Mouse (Mus musculus): Measurements from ENCODE around the gene Pes1. TPM values are rescaled to one million over a fixed set of nuclear protein-coding genes. Genes with fewer than 3 reads are reported as not detected.

Gene Pes1
- polyA plus RNA-seq, 1 experiment from 2014 or later, result 105 TPM

DNA sequence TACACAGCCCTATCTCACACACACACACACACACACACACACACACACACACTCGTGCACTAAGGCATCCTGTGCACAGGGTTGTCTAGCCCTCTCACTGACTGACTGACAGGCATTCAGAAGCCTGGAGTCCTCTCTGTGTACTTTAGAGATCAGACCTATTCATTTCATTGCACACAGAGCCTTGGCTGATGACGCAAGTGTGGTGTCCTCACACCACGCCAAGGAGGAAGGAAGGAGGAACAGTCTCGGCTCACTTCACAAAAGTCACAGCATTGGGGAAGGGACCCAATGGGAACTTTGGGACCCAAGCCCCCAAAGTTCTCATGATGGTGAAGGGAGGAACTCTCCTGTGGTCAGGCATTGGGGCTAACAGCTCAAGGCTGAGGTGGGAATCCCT is 33.8 kb upstream of the Pes1 start:
- Histone ChIP-seq H3K4me3 (ENCODE audit: low read depth, low read length) (no peak overlapping the region), H3K27ac (ENCODE audit: low read depth, low read length) (no peak overlapping the region), H3K9me3 (ENCODE audit: control insufficient read depth, low read length) (no peaks in the 10 kb centered on the region), H3K4me1 (replicated peaks; ENCODE audit: control insufficient read depth, insufficient read depth, low read length) (peaks cover 6% of the 10 kb centered on the region), H3K36me3 (ENCODE audit: control insufficient read depth, insufficient read depth, low read length) (peaks cover 3% of the 10 kb centered on the region; the same call in 1 of the 2 replicates), H3K4me2 (no peak overlapping the region), H3K9ac (ENCODE audit: low read depth, low read length) (no peak overlapping the region), H3K27me3 (replicated peaks; ENCODE audit: control insufficient read depth, insufficient read depth, low read length) (no peaks in the 10 kb centered on the region)
- DNase-seq (ENCODE audit: low spot score), result no peak
- no peak for ATAC-seq (replicated peaks; ENCODE audit: low FRiP score)
- 48% methylated on average over 4 of the region's 4 CpGs for WGBS

DNA sequence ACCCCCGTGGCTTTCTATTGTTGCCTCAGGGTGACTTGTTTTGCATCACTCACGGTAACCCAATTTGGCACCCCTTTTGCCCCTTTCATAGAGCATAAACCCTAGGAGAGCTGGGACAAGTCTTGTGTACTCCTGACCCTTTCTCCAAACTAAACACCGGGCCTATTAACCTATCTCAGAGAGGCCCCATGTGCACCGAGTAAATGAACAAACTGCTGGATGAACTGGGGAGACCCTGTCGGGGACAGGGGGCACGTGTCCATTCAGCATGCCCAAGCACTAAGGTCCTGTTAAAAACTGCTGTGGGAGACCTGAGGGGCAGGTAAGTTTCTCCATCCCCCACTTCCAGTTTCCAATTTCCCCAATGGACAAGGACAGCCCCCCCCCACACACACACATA is 32.8 kb upstream of the Pes1 start:
- 42% methylated on average over 6 of the region's 6 CpGs for WGBS
- DNase-seq (ENCODE audit: low spot score) (no peak), ATAC-seq (replicated peaks; ENCODE audit: low FRiP score) (no peak)
- Histone ChIP-seq H3K27me3 (replicated peaks; ENCODE audit: control insufficient read depth, insufficient read depth, low read length) (no peaks in the 10 kb centered on the region), H3K9me3 (ENCODE audit: control insufficient read depth, low read length) (no peaks in the 10 kb centered on the region), H3K9ac (ENCODE audit: low read depth, low read length) (no peak overlapping the region; the same call in 1 of the 2 replicates), H3K4me1 (replicated peaks; ENCODE audit: control insufficient read depth, insufficient read depth, low read length) (peaks cover 6% of the 10 kb centered on the region), H3K4me2 (peak overlapping the region; percentile 84), H3K27ac (ENCODE audit: low read depth, low read length) (no peak overlapping the region), H3K36me3 (ENCODE audit: control insufficient read depth, insufficient read depth, low read length) (peaks cover 2% of the 10 kb centered on the region; the same call in 1 of the 2 replicates), H3K4me3 (ENCODE audit: low read depth, low read length) (peak overlapping the region; percentile 63)

DNA sequence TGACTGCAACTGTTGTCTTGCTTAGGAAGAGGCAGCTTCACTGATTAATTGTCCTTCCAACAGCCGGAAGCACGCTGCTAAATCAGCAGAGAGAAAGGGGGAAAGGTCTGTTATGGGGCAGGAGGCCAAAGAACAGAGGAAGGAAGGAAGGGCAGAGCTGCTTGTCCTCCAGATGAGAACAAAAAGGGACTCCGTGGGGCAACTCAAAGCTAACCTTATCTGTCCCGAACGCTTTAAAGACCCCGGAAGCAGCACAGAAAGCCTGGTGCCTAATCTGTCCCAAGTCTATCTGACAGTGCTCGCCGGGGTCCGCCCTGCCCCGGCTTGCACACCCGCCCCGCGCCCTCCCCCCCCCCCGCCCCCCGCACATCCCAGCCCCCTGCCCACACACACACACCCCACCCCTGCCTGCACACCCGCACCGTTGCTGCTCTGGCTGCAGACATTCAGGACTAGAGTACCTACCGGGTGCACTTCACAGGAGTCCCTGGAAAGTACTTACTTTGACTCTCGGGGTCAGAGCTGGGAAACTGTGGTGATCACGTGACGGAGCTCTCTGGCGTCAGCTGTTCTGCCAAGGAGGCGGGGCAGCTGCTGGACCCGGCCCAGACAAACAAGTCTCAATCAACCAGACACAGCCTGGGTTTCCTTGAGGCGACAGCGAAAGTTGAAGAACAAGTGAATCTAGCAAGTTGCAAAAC is 32.1 kb upstream of the Pes1 start, which contains the start of gene Tcn2:
Gene Tcn2 (minus strand): TSS at position 649 of the 701 bp plus-strand sequence.
- peak within 1 kb of the TSS; percentile 38; the same call in 1 of the 2 replicates for H3K27ac ChIP-seq (ENCODE audit: low read depth, low read length)
- peak; percentile 89 for ATAC-seq (replicated peaks; ENCODE audit: low FRiP score)
- WGBS, result under 1% methylated on average over 21 of the region's 26 CpGs

DNA sequence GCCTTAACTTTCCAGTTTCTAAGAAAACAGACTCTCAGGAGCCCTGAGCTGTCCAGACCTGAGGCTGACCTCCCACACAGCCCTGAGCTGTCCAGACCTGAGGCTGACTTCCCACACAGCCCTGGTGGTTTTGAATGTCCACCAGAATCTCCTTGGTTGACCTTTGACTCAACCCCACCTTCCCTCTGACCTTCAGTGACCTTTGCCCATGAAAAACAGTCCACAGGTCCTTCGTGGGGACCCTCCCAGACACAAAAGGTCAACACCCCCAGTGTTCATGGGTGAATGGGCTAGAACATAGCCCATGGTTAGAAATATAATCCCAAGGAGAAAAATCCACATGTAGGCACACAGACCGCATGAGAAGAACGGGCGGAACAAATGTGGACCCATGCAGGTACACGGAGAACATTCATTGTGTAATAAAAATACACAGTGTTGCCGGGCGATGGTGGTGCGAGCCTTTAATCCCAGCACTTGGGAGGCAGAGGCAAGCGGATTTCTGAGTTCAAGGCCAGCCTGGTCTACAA is 30.0 kb upstream of the Pes1 start:
- H3K27me3 ChIP-seq (replicated peaks; ENCODE audit: control insufficient read depth, insufficient read depth, low read length), result no peaks in the 10 kb centered on the region
- ATAC-seq (replicated peaks; ENCODE audit: low FRiP score) (no peak), DNase-seq (ENCODE audit: low spot score) (no peak)
- WGBS, result 84% methylated on average over 9 of the region's 9 CpGs
- H3K9me3 ChIP-seq (ENCODE audit: control insufficient read depth, low read length), result no peaks in the 10 kb centered on the region
- H3K27ac ChIP-seq (ENCODE audit: low read depth, low read length), result no peak overlapping the region
- H3K9ac ChIP-seq (ENCODE audit: low read depth, low read length), result no peak overlapping the region
- peaks cover 6% of the 10 kb centered on the region for H3K4me1 ChIP-seq (replicated peaks; ENCODE audit: control insufficient read depth, insufficient read depth, low read length)
- H3K4me2 ChIP-seq, result no peak overlapping the region
- H3K4me3 ChIP-seq (ENCODE audit: low read depth, low read length), result no peak overlapping the region
- H3K36me3 ChIP-seq (ENCODE audit: control insufficient read depth, insufficient read depth, low read length), result no peaks in the 10 kb centered on the region

More for the DNA sequence above, 32.1 kb upstream of the Pes1 start, which contains the start of gene Tcn2:
- peak; percentile 84 for DNase-seq (ENCODE audit: low spot score)
- Histone ChIP-seq H3K9ac (ENCODE audit: low read depth, low read length) (peak within 1 kb of the TSS; percentile 58), H3K27me3 (replicated peaks; ENCODE audit: control insufficient read depth, insufficient read depth, low read length) (no peaks in the 10 kb centered on the region), H3K9me3 (ENCODE audit: control insufficient read depth, low read length) (no peaks in the 10 kb centered on the region), H3K4me2 (peak within 1 kb of the TSS; percentile 84), H3K4me3 (ENCODE audit: low read depth, low read length) (peak within 1 kb of the TSS; percentile 63), H3K36me3 (ENCODE audit: control insufficient read depth, insufficient read depth, low read length) (no peaks in the 10 kb centered on the region; the same call in 1 of the 2 replicates), H3K4me1 (replicated peaks; ENCODE audit: control insufficient read depth, insufficient read depth, low read length) (peaks cover 6% of the 10 kb centered on the region)

GRCm38 (mm10) chr11:3935135-3935534 is 28.6 kb upstream of the Pes1 start:
- no peaks in the 10 kb centered on the region for H3K36me3 ChIP-seq (ENCODE audit: control insufficient read depth, insufficient read depth, low read length)
- 71% methylated on average over 4 of the region's 4 CpGs for WGBS

DNA sequence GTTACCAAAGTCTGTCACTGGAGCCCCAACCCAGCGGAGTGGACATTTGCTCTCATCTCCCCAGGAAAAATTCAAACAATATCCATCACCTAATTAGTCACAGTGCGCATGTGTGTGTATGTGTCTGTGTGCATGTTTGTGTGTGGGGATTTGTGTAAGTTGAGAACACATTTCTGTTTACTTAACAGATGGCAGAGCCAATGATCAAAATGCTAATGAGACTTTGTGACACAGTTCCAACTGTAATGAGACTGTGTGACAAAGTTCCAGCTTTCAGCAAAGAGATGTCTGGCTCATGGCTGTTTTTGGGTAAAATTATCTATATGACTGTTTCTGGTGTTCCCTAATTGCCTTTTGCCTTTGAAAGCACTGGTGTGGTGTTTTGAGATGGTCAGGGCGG is 27.5 kb upstream of the Pes1 start:
- H3K4me1 ChIP-seq (replicated peaks; ENCODE audit: control insufficient read depth, insufficient read depth, low read length), result peaks cover 1% of the 10 kb centered on the region
- H3K36me3 ChIP-seq (ENCODE audit: control insufficient read depth, insufficient read depth, low read length), result no peaks in the 10 kb centered on the region
- H3K4me3 ChIP-seq (ENCODE audit: low read depth, low read length), result no peak overlapping the region
- H3K9ac ChIP-seq (ENCODE audit: low read depth, low read length), result no peak overlapping the region
- no peaks in the 10 kb centered on the region for H3K9me3 ChIP-seq (ENCODE audit: control insufficient read depth, low read length)
- H3K27ac ChIP-seq (ENCODE audit: low read depth, low read length), result no peak overlapping the region
- no peak overlapping the region for H3K4me2 ChIP-seq
- no peak for DNase-seq (ENCODE audit: low spot score)
- WGBS, result 94% methylated on average over 3 of the region's 3 CpGs
- H3K27me3 ChIP-seq (replicated peaks; ENCODE audit: control insufficient read depth, insufficient read depth, low read length), result no peaks in the 10 kb centered on the region
- ATAC-seq (replicated peaks; ENCODE audit: low FRiP score), result no peak

More at GRCm38 (mm10) chr11:3935135-3935534, 28.6 kb upstream of the Pes1 start:
- DNase-seq (ENCODE audit: low spot score) (no peak), ATAC-seq (replicated peaks; ENCODE audit: low FRiP score) (no peak)
- Histone ChIP-seq H3K9me3 (ENCODE audit: control insufficient read depth, low read length) (no peaks in the 10 kb centered on the region), H3K9ac (ENCODE audit: low read depth, low read length) (no peak overlapping the region), H3K27ac (ENCODE audit: low read depth, low read length) (no peak overlapping the region), H3K27me3 (replicated peaks; ENCODE audit: control insufficient read depth, insufficient read depth, low read length) (no peaks in the 10 kb centered on the region), H3K4me2 (no peak overlapping the region), H3K4me1 (replicated peaks; ENCODE audit: control insufficient read depth, insufficient read depth, low read length) (peaks cover 6% of the 10 kb centered on the region), H3K4me3 (ENCODE audit: low read depth, low read length) (no peak overlapping the region)

DNA sequence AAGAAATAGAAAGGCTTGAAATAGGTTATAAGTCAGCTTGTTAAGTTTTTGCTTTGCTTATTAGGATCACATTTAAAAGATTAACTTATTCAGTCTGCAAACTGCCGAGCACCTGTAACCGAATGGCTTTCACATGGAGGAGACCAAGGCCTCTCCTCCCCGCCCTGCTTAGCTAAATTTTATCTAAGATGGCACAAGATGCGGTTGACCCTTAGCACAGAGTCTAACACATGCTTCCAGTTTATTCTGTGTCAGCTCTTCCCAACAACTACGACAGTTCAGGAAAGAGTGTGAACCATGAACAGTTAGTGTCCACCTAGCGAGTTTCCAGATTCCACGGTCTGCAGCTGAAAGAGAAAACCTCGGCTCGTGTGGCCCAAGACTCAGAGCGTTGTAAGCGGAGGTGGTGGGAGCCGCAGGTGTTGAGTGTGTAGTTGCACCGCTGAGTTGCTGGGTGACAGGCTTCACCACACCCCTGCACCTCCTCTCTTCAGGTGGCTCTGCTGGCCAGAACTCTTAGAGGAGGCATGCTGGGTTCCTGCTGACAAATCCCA is 26.4 kb upstream of the Pes1 start:
- H3K4me1 ChIP-seq (replicated peaks; ENCODE audit: control insufficient read depth, insufficient read depth, low read length), result no peaks in the 10 kb centered on the region; the same call in 1 of the 2 replicates
- no peak overlapping the region for H3K27ac ChIP-seq (ENCODE audit: low read depth, low read length)
- H3K4me3 ChIP-seq (ENCODE audit: low read depth, low read length), result no peak overlapping the region
- H3K36me3 ChIP-seq (ENCODE audit: control insufficient read depth, insufficient read depth, low read length), result no peaks in the 10 kb centered on the region
- DNase-seq (ENCODE audit: low spot score) (no peak), ATAC-seq (replicated peaks; ENCODE audit: low FRiP score) (no peak)
- no peaks in the 10 kb centered on the region for H3K27me3 ChIP-seq (replicated peaks; ENCODE audit: control insufficient read depth, insufficient read depth, low read length)
- no peaks in the 10 kb centered on the region for H3K9me3 ChIP-seq (ENCODE audit: control insufficient read depth, low read length)
- WGBS, result 71% methylated on average over 13 of the region's 13 CpGs
- no peak overlapping the region for H3K9ac ChIP-seq (ENCODE audit: low read depth, low read length)
- H3K4me2 ChIP-seq, result no peak overlapping the region

DNA sequence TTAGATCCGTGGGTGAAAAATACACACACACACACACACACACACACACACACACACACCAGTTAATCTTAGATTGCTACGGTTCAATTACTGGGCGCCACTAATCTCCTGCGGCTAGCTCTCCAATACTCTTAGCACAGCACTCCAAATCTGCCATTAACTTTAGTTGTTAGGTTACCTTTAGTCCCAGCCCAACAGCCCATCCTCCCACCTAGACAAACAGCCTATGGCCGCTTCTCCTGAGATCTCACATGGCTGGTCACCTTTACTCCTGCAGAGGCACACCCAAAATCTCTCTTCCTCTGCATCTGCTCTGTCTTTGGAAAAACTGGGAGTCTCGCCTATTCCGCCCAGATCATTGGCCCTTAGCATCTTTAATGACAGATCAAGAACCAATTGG is 22.4 kb upstream of the Pes1 start:
- DNase-seq (ENCODE audit: low spot score), result no peak
- H3K4me3 ChIP-seq (ENCODE audit: low read depth, low read length), result no peak overlapping the region
- ATAC-seq (replicated peaks; ENCODE audit: low FRiP score), result no peak
- no peak overlapping the region for H3K27ac ChIP-seq (ENCODE audit: low read depth, low read length)
- no peaks in the 10 kb centered on the region for H3K27me3 ChIP-seq (replicated peaks; ENCODE audit: control insufficient read depth, insufficient read depth, low read length)
- H3K9me3 ChIP-seq (ENCODE audit: control insufficient read depth, low read length), result no peaks in the 10 kb centered on the region
- H3K4me1 ChIP-seq (replicated peaks; ENCODE audit: control insufficient read depth, insufficient read depth, low read length), result no peaks in the 10 kb centered on the region
- H3K4me2 ChIP-seq, result no peak overlapping the region
- H3K36me3 ChIP-seq (ENCODE audit: control insufficient read depth, insufficient read depth, low read length), result no peaks in the 10 kb centered on the region
- H3K9ac ChIP-seq (ENCODE audit: low read depth, low read length), result no peak overlapping the region
- 84% methylated on average over 7 of the region's 7 CpGs for WGBS
